Mouse (Mus musculus) liver, embryonic 12.5 days (tissue): Measurements from ENCODE around the gene Trpm2. TPM values are rescaled to one million over a fixed set of nuclear protein-coding genes. Genes with fewer than 3 reads are reported as not detected.

Source experiments
- ATAC-seq: fragments of 200-750 bp; cut with Nextera tagmentation; 2 replicates; pipeline ENCODE4 v1.8.0; 2017; ENCODE audit warnings: moderate number of reproducible peaks, mild to moderate bottlenecking, moderate library complexity
- H3K27ac ChIP-seq: fragments of 300-500 bp; sonication (generic); 2 replicates; pipeline ENCODE4 v1.5.1; 2016; ENCODE audit warnings: mild to moderate bottlenecking
- H3K27me3 ChIP-seq: fragments of 300-500 bp; sonication (generic); replicated peaks from 2 replicates; pipeline ENCODE4 v1.6.1; 2016; ENCODE audit warnings: mild to moderate bottlenecking, moderate library complexity
- H3K36me3 ChIP-seq: fragments of 300-500 bp; sonication (generic); 2 replicates; pipeline ENCODE4 v1.6.1; 2016; ENCODE audit warnings: mild to moderate bottlenecking, moderate library complexity
- H3K4me1 ChIP-seq: fragments of 300-500 bp; sonication (generic); 2 replicates; pipeline ENCODE4 v1.6.1; 2016
- H3K4me2 ChIP-seq: fragments of 300-500 bp; sonication (generic); 2 replicates; pipeline ENCODE4 v1.6.1; 2016; ENCODE audit warnings: mild to moderate bottlenecking, moderate library complexity
- H3K4me3 ChIP-seq: fragments of 300-500 bp; sonication (generic); 2 replicates; pipeline ENCODE4 v1.5.1; 2016; ENCODE audit warnings: mild to moderate bottlenecking, moderate library complexity
- H3K9ac ChIP-seq: fragments of 300-500 bp; sonication (generic); 2 replicates; pipeline ENCODE4 v1.6.1; 2016; ENCODE audit warnings: mild to moderate bottlenecking, moderate library complexity
- H3K9me3 ChIP-seq: fragments of 300-500 bp; sonication (generic); replicated peaks from 2 replicates; pipeline ENCODE4 v1.6.1; 2016; ENCODE audit warnings: mild to moderate bottlenecking, moderate library complexity
- WGBS: fragments of 180-500 bp; shearing (Covaris S2); methylation state at CpG from one replicate; pipeline ENCODE4 v1.1.7; 2016; ENCODE audit not compliant: insufficient replicate concordance; 5-methylcytosine and 5-hydroxymethylcytosine counted together
- polyA plus RNA-seq: library from polyadenylated mRNA; unstranded; fragments of >200 nt; fragmentation: Nextera tagmentation; extraction: Ambion mirVana; gene quantifications from 2 replicates; pipeline ENCODE4 v1.2.1, GENCODE M21; 2016

The Trpm2 gene
- polyA plus RNA-seq, 1 experiment from 2014 or later = 1.1 TPM

- Histone ChIP-seq H3K27me3 (peaks cover 9% of the 10 kb centered on the region; the same call in 1 of the 2 replicates), H3K9me3 (no peaks in the 10 kb centered on the region), H3K4me2 (no peak overlapping the region), H3K36me3 (no peaks in the 10 kb centered on the region), H3K27ac (no peak overlapping the region), H3K9ac (no peak overlapping the region), H3K4me1 (no peaks in the 10 kb centered on the region), H3K4me3 (no peak overlapping the region)
- WGBS = 26% methylated on average over 7 of the region's 7 CpGs
- no peak for ATAC-seq
These were observed 44.2 kb downstream of the Trpm2 start for GRCm38 (mm10) chr10:77926140-77926539.

- H3K4me1 ChIP-seq = no peaks in the 10 kb centered on the region
- H3K27me3 ChIP-seq = peaks cover 9% of the 10 kb centered on the region; the same call in 1 of the 2 replicates
- H3K36me3 ChIP-seq = no peaks in the 10 kb centered on the region
- no peak for ATAC-seq
- H3K27ac ChIP-seq = no peak overlapping the region
- no peak overlapping the region for H3K4me3 ChIP-seq
- no peaks in the 10 kb centered on the region for H3K9me3 ChIP-seq
- 45% methylated on average over 4 of the region's 4 CpGs for WGBS
- no peak overlapping the region for H3K9ac ChIP-seq
- H3K4me2 ChIP-seq = no peak overlapping the region
These were observed 47.7 kb downstream of the Trpm2 start for GRCm38 (mm10) chr10:77922681-77923080.

- 60% methylated on average over 5 of the region's 5 CpGs for WGBS
- Histone ChIP-seq H3K4me3 (no peak overlapping the region), H3K9ac (no peak overlapping the region), H3K9me3 (no peaks in the 10 kb centered on the region), H3K4me2 (no peak overlapping the region), H3K4me1 (no peaks in the 10 kb centered on the region), H3K27me3 (peaks cover 9% of the 10 kb centered on the region; the same call in 1 of the 2 replicates), H3K27ac (no peak overlapping the region), H3K36me3 (no peaks in the 10 kb centered on the region)
- ATAC-seq = no peak
These were observed 49.4 kb downstream of the Trpm2 start for GRCm38 (mm10) chr10:77921009-77921408.

GRCm38 (mm10) chr10:77916636-77917335 lies 53.6 kb downstream of the Trpm2 start:
- WGBS = 52% methylated on average over 8 of the region's 8 CpGs
- ATAC-seq = no peak

GRCm38 (mm10) chr10:77913292-77913691 lies 57.1 kb downstream of the Trpm2 start:
- no peaks in the 10 kb centered on the region for H3K9me3 ChIP-seq

More at GRCm38 (mm10) chr10:77916636-77917335, 53.6 kb downstream of the Trpm2 start:
- no peak overlapping the region for H3K4me3 ChIP-seq
- no peaks in the 10 kb centered on the region for H3K9me3 ChIP-seq
- H3K4me2 ChIP-seq = no peak overlapping the region
- no peak overlapping the region for H3K27ac ChIP-seq
- H3K9ac ChIP-seq = no peak overlapping the region
- H3K4me1 ChIP-seq = no peaks in the 10 kb centered on the region
- H3K27me3 ChIP-seq = no peaks in the 10 kb centered on the region
- H3K36me3 ChIP-seq = no peaks in the 10 kb centered on the region

GRCm38 (mm10) chr10:77912605-77913004 lies 57.8 kb downstream of the Trpm2 start:
- no peak overlapping the region for H3K4me2 ChIP-seq
- no peak overlapping the region for H3K27ac ChIP-seq
- H3K4me3 ChIP-seq = no peak overlapping the region
- H3K4me1 ChIP-seq = no peaks in the 10 kb centered on the region
- no peak for ATAC-seq
- H3K36me3 ChIP-seq = no peaks in the 10 kb centered on the region
- H3K9me3 ChIP-seq = no peaks in the 10 kb centered on the region
- 0 out of 2 replicates have a peak, but pooled peaks cover 2% of the 10 kb centered on the region for H3K27me3 ChIP-seq
- no peak overlapping the region for H3K9ac ChIP-seq
- 57% methylated on average over 7 of the region's 7 CpGs for WGBS

More at GRCm38 (mm10) chr10:77913292-77913691, 57.1 kb downstream of the Trpm2 start:
- no peaks in the 10 kb centered on the region for H3K36me3 ChIP-seq
- 0 out of 2 replicates have a peak, but pooled peaks cover 2% of the 10 kb centered on the region for H3K27me3 ChIP-seq
- H3K9ac ChIP-seq = no peak overlapping the region
- H3K27ac ChIP-seq = no peak overlapping the region
- WGBS = 57% methylated on average over 4 of the region's 4 CpGs
- no peak overlapping the region for H3K4me2 ChIP-seq
- H3K4me3 ChIP-seq = no peak overlapping the region
- no peak for ATAC-seq
- H3K4me1 ChIP-seq = no peaks in the 10 kb centered on the region

GRCm38 (mm10) chr10:77902894-77903715 lies 67.3 kb downstream of the Trpm2 start:
- 8% methylated on average over 35 of the region's 35 CpGs for WGBS
- H3K9me3 ChIP-seq = no peaks in the 10 kb centered on the region
- H3K4me3 ChIP-seq = peak overlapping the region; percentile 62
- H3K4me1 ChIP-seq = peaks cover 22% of the 10 kb centered on the region
- H3K27me3 ChIP-seq = peaks cover 39% of the 10 kb centered on the region
- peak; percentile 67 for ATAC-seq
- no peaks in the 10 kb centered on the region for H3K36me3 ChIP-seq
- peak overlapping the region; percentile 83 for H3K4me2 ChIP-seq
- H3K9ac ChIP-seq = no peak overlapping the region
- no peak overlapping the region for H3K27ac ChIP-seq

- Histone ChIP-seq H3K4me2 (peak within 1 kb of the TSS; percentile 83), H3K4me1 (peaks cover 22% of the 10 kb centered on the region), H3K27me3 (peaks cover 39% of the 10 kb centered on the region), H3K4me3 (peak within 1 kb of the TSS; percentile 62), H3K9ac (peak within 1 kb of the TSS; percentile 63), H3K27ac (0 out of 2 replicates have a peak within 1 kb of the TSS, but pooled peaks have one; percentile 20), H3K36me3 (no peaks in the 10 kb centered on the region), H3K9me3 (no peaks in the 10 kb centered on the region)
- 2% methylated on average over 46 of the region's 46 CpGs for WGBS
- peak; percentile 69 for ATAC-seq
These were observed 68.0 kb downstream of the Trpm2 start, which contains the start of gene Lrrc3 for GRCm38 (mm10) chr10:77902211-77902893. Gene Lrrc3 (minus strand): TSS chr10:77902536.

- Histone ChIP-seq H3K27ac (0 out of 2 replicates have a peak overlapping the region, but pooled peaks have one; percentile 20), H3K4me1 (peaks cover 22% of the 10 kb centered on the region), H3K9me3 (no peaks in the 10 kb centered on the region), H3K9ac (peak overlapping the region; percentile 63), H3K4me2 (peak overlapping the region; percentile 83), H3K36me3 (no peaks in the 10 kb centered on the region), H3K4me3 (peak overlapping the region; percentile 62), H3K27me3 (peaks cover 39% of the 10 kb centered on the region)
- 4% methylated on average over 14 of the region's 14 CpGs for WGBS
- peak; percentile 8; the same call in 1 of the 2 replicates for ATAC-seq
These were observed 68.5 kb downstream of the Trpm2 start for GRCm38 (mm10) chr10:77901871-77902210.

GRCm38 (mm10) chr10:77900903-77901818 lies 69.2 kb downstream of the Trpm2 start:
- no peak overlapping the region for H3K9ac ChIP-seq
- 74% methylated on average over 27 of the region's 27 CpGs for WGBS

GRCm38 (mm10) chr10:77900126-77900525 lies 70.2 kb downstream of the Trpm2 start:
- WGBS = 63% methylated on average over 7 of the region's 7 CpGs
- H3K27ac ChIP-seq = 0 out of 2 replicates have a peak overlapping the region, but pooled peaks have one; percentile 37
- no peak for ATAC-seq

More at GRCm38 (mm10) chr10:77900903-77901818, 69.2 kb downstream of the Trpm2 start:
- H3K27me3 ChIP-seq = peaks cover 39% of the 10 kb centered on the region
- peak overlapping the region; percentile 62 for H3K4me3 ChIP-seq
- no peaks in the 10 kb centered on the region for H3K9me3 ChIP-seq
- no peak for ATAC-seq
- peak overlapping the region; percentile 37; the same call in 1 of the 2 replicates for H3K27ac ChIP-seq
- H3K36me3 ChIP-seq = no peaks in the 10 kb centered on the region
- H3K4me2 ChIP-seq = peak overlapping the region; percentile 83
- peaks cover 22% of the 10 kb centered on the region for H3K4me1 ChIP-seq

More at GRCm38 (mm10) chr10:77900126-77900525, 70.2 kb downstream of the Trpm2 start:
- Histone ChIP-seq H3K27me3 (peaks cover 39% of the 10 kb centered on the region), H3K4me1 (peaks cover 22% of the 10 kb centered on the region), H3K9ac (no peak overlapping the region), H3K9me3 (no peaks in the 10 kb centered on the region), H3K36me3 (no peaks in the 10 kb centered on the region), H3K4me2 (peak overlapping the region; percentile 83), H3K4me3 (no peak overlapping the region)
